In genomic region chr7:118405251-118405650, GRCm38 (mm10) we compare ENCODE assay signal across 29 mouse cellular contexts. TPM values are rescaled to one million over a fixed set of nuclear protein-coding genes. Genes with fewer than 3 reads are reported as not detected.
DNase-seq lines count a peak whose midpoint lies in the region; ATAC-seq and TF ChIP-seq lines count a peak whose summit lies in the region.
"Had no signal": no experiment of that assay in that cellular context is flagged by ENCODE, and none has a peak within 500 bp of the region (broad histone marks: within the 10 kb centered on the region; RNA-seq: fewer than 3 reads in every experiment).

No protein-coding gene starts in this region.

- 0 out of 2 replicates have a peak overlapping the region, but pooled peaks have one; percentile 59 for H3K27ac ChIP-seq in layer of hippocampus, adult 2 months
- H3K27ac ChIP-seq in intestine, postnatal 0 days (ENCODE audit: low read depth, low read length): no peak overlapping the region
- H3K27ac ChIP-seq: heart, embryonic 10.5 days; heart, embryonic 15.5 days; liver, embryonic 14.5 days; macrophage; neural tube, embryonic 12.5 days had no signal

- no peak overlapping the region for H3K4me2 ChIP-seq in intestine, postnatal 0 days (replicated peaks; ENCODE audit: low read depth)
- H3K4me2 ChIP-seq: heart, embryonic 15.5 days; neural tube, embryonic 12.5 days had no signal

- no peaks in the 10 kb centered on the region for H3K36me3 ChIP-seq in intestine, postnatal 0 days (ENCODE audit: control insufficient read depth, insufficient read depth)
- H3K36me3 ChIP-seq: heart, embryonic 10.5 days; heart, embryonic 15.5 days; neural tube, embryonic 12.5 days had no signal

- no peak for TF ChIP-seq CTCF in layer of hippocampus, adult 2 months (conservative IDR thresholded peaks at IDR 0.05)
- TF ChIP-seq CTCF in intestine, postnatal 0 days (IDR thresholded peaks at IDR 0.05; ENCODE audit: low read depth): no peak

- peak; percentile 17 for DNase-seq in kidney, adult 11 months
- DNase-seq in kidney, postnatal 10 days: no peak
- DNase-seq in layer of hippocampus, adult 2 months (ENCODE audit: low spot score in 2 of 2): no peak
- no peak for DNase-seq in layer of hippocampus, adult 18-20 months (ENCODE audit: low spot score in 2 of 2)
- DNase-seq in brain, adult 2 months (ENCODE audit: low read depth, low spot score): peak; percentile 46
- DNase-seq in fibroblast of lung, adult 2 months (ENCODE audit: low read depth): peak; percentile 67
- DNase-seq: adrenal gland, adult 8-10 months; B cell, adult 2 months; cerebellum, adult 11 months; cerebellum, adult 9-11 months; gastrocnemius, postnatal 10 days; liver; lung, adult 2 months; lung, postnatal 10 days; right cerebral cortex, adult 18-20 months; spleen, adult 18-20 months; thymus, postnatal 14 days had no signal

- H3K4me1 ChIP-seq in intestine, postnatal 0 days (replicated peaks; ENCODE audit: control insufficient read depth, insufficient read depth, low read length): no peaks in the 10 kb centered on the region
- H3K4me1 ChIP-seq: heart, embryonic 10.5 days; heart, embryonic 15.5 days; neural tube, embryonic 12.5 days had no signal

- H3K9ac ChIP-seq in intestine, postnatal 0 days (ENCODE audit: low read depth, low read length): no peak overlapping the region
- H3K9ac ChIP-seq: heart, embryonic 15.5 days; liver, embryonic 14.5 days; neural tube, embryonic 12.5 days had no signal

- ATAC-seq in intestine, postnatal 0 days: no peak
- ATAC-seq: activated CD4-positive, CD25-positive, alpha-beta regulatory T cell, adult 4 months; intestine, embryonic 16.5 days; midbrain, embryonic 16.5 days had no signal

- H3K27me3 ChIP-seq in intestine, postnatal 0 days (replicated peaks; ENCODE audit: control insufficient read depth, insufficient read depth, low read length): no peaks in the 10 kb centered on the region
- H3K27me3 ChIP-seq: heart, embryonic 15.5 days; neural tube, embryonic 12.5 days had no signal

- H3K9me3 ChIP-seq in intestine, postnatal 0 days (ENCODE audit: control insufficient read depth): no peaks in the 10 kb centered on the region
- H3K9me3 ChIP-seq: heart, embryonic 10.5 days; heart, embryonic 15.5 days; neural tube, embryonic 12.5 days had no signal

- no peak overlapping the region for H3K4me3 ChIP-seq in layer of hippocampus, adult 2 months
- no peak overlapping the region for H3K4me3 ChIP-seq in intestine, postnatal 0 days (ENCODE audit: low read depth, low read length)
- H3K4me3 ChIP-seq: heart, embryonic 10.5 days; heart, embryonic 15.5 days; myocyte; neural tube, embryonic 12.5 days had no signal

RNA-seq across cellular contexts. Expression of gene Syt17, which starts 42.8 kb away (rescaled TPM):
- total RNA-seq in layer of hippocampus, adult 2 months (2021): 10 to 100 TPM; 96.0 to 98.3 TPM
- total RNA-seq in layer of hippocampus, adult 18-20 months (2021): 10 to 100 TPM; 87.5 to 95.5 TPM
- polyA plus RNA-seq in intestine, postnatal 0 days (2015; fragmentation: Nextera tagmentation; extraction: Ambion mirVana): 3.0 and 3.4 TPM in 2 replicates
- total RNA-seq: common myeloid progenitor, adult 5-6 weeks; megakaryocyte-erythroid progenitor cell, adult 5-6 weeks had no signal
- polyA plus RNA-seq: macrophage had no signal

Comparison
In these comparisons a context has a peak if more than half of its experiments do, and no peak if none do; other contexts are left out.
1. DNase-seq: peak in kidney, adult 11 months (single experiment), brain, adult 2 months (single experiment) and fibroblast of lung, adult 2 months (single experiment); none in kidney, postnatal 10 days (single experiment), layer of hippocampus, adult 2 months (0 of 2) and layer of hippocampus, adult 18-20 months (0 of 2).